Mouse (Mus musculus): ENCODE results near the gene Iqcf3.

DNA sequence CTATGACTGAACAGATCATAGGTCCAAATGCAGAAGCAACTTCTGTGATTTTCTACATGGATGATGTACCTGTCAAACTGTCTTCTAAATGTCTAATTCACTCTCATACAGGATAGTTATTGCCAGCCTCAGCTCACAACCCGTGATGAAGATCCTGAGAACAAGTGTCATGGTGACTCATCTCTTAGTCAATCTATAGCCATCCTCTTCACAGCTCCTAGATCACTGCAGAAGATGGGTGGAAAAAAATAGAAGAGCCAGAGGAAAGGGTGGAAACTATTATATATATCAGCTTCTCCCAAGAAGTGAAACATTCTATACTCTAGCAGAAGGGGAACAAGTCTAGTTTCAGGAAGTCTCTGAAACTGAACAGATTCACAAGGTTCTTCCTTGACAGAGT is 21.1 kb upstream of the Iqcf3 start:
- no peak for TF ChIP-seq POLR2A (IDR thresholded peaks at IDR 0.05; ENCODE audit: insufficient read depth, low read depth, low read length)
- TF ChIP-seq CTCF (IDR thresholded peaks at IDR 0.05; ENCODE audit: insufficient read depth, low read depth, low read length) = no peak
